Mouse (Mus musculus): Measurements from ENCODE around the gene Gm13691.
"Not testable (repeated sequence)": the region's sequence is repeated elsewhere in the genome, so short reads cannot be mapped to it uniquely, and the experiment has no call there.

Gm13691 gene

DNA sequence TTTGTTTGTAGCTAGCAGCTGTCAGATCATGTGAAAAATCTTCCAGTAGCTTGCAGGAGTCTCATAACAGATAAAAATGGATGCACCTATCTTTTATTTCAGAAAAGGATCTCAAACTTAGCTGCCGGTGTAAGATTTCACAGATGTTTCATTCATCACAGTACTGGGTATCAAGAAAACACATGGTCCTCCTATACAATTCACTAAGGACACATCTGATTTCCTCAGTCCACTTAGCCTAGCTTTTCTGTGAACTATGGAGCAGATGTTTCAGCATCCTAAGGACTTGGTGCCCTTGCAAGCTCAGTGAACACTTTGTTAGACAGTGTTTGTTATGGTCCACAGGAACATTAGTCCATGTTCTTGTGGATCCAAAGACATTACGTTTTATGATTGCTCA lies 33.0 kb downstream of the Gm13691 start:
- POLR2A ChIA-PET, result interaction anchor here in 1 of 4 experiments (0.5 kb wide), 1 partner anchor 141 kb away, joined by 3 read pairs; no protein-coding TSS in a partner anchor
- CTCF ChIA-PET, result no interaction called here

DNA sequence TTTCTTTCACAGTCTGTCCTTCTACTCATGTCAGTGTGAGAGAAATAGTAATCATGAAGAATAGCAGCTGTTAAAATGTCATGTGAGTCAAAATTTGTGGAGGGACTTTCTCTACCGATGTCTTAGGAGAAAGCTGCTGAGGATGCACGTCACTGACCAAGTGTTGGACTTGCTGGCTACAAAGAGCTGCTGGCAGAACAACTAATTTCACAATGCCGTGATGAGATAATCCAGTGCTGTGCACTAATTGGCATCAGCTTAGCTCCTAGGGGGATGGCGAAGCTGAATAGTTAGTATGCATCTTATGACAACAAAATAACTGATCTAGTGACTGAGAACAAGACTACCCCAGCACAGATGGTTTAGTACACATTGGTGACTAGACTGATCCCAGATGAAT lies 34.9 kb downstream of the Gm13691 start:
- CTCF ChIA-PET, result no interaction called here
- POLR2A ChIA-PET, result no interaction called here

DNA sequence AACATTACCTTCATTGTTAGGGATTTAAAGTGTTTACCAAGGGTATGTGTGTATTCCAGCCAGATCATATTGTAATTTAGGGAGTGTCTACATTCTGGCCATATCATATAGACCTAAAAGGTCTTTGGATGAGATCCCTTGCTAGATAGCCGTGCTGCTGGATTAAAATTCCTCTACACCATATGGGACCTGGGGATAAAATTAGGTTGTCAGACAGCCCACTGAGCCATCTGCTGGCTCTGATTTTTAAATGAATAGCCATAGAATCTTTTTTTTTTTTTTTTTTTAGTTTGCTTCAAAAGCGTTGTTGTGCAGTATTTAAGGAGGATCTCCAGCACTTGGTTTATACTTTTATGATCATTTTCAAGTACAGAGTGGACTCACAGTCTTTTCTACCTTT lies 42.2 kb downstream of the Gm13691 start:
- CTCF ChIA-PET, result no interaction called here
- POLR2A ChIA-PET, result no interaction called here

DNA sequence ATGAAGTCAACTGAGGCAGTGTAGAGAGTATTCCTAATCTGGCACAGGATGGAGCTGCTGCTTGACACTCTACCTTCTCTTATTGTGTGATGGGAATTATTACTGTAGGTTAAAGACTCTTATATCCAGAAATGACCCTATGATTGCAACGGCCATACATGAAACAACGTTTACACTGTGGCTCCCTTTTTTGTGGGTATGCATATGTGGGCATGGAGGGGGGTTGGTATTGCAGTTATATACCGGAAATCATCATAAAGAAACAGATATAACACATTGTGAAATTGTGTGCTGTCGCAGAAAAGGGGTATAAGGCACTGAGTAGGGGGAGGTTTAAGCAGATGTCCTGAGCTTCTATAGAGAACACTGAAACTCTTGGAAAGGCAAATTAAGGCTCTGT lies 45.6 kb downstream of the Gm13691 start:
- ChIA-PET CTCF (no interaction called here), POLR2A (no interaction called here)

DNA sequence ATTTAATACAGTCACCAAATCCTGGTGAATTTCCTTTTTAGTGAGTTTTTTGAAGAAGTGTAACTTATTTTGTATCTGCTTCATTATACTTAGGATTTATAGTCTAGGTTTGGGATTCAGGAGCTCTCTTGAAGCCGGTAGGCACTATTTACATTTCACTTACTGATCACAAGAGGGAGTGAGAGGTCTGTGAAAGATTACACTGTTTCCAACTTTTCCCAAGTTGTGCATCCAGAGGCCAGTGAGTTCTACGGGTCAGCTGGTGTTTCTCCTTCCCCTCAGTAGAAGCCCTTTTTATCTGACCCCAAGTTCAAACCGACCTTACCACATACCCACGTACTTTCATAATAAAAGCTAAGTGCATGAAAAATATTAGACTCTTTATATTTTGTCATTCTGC lies 47.0 kb downstream of the Gm13691 start:
- ChIA-PET POLR2A (no interaction called here), CTCF (no interaction called here)

DNA sequence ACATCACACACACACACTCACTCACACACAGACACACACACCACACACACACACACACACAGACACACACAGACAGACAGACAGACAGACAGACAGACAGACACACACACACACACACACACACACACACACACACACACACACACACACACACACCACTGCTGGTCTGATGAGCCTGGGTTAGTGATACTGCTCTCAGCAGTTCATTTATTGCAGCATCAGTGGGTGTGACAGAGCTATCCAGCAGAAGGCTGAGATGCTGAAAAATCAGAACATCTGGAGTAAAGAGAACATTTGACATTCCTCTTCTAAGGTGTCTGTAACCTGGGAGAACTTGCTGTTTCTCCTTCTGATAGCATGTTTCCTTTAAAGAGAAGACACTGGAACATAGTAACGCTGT lies 47.6 kb downstream of the Gm13691 start:
- POLR2A ChIA-PET, result not testable (repeated sequence)

DNA sequence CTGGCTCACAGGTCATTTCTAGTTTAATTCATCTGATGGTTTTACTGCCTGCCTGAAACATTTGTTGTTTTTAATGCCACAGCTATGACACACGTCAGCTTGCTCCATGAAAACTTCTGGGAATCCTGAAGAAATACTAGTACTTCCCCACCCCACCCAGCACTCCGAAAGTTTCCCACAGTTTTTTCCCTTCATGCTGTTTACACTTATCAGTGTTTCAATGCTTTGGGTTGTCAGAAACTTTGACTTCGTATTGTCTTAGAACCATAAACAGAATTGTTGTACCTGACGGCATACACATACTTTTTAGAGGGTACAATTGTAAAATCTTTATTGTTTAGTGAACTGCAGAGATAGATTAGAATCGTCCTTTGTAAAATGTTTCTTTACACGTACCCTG lies 48.9 kb downstream of the Gm13691 start:
- POLR2A ChIA-PET, result no interaction called here
- CTCF ChIA-PET, result no interaction called here

More for the DNA sequence above, 47.6 kb downstream of the Gm13691 start:
- CTCF ChIA-PET, result not testable (repeated sequence)
